Mouse (Mus musculus) fibroblast of lung, adult 2 months (primary cell): Measurements from ENCODE around the gene Olfr1097.

Source experiments
- DNase-seq: peaks from one replicate; pipeline ENCODE4 v3.0.0-alpha.2; 2011; ENCODE audit warnings: low read depth

The Olfr1097 gene

DNA sequence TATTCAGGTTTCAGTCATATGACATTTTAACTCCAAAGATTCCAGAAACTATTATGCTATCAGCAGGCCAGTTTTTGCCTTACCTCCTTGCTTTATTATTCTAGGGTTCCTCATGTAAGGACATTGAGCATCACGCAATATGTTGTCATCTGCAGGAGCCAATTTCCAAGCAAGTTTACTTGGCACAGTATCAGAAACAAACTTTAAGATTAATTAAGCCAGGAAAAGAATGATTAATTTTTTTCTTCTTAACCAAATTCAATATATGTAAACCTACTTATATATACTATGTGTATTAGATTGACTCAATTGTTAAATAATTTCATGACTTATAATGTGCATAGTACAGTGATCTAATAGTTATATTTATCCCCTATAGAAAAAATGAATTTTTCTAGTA is at the start of gene Olfr1097:
Gene Olfr1097 (minus strand): TSS at position 101 of the 400 bp plus-strand sequence.
- DNase-seq = no peak

DNA sequence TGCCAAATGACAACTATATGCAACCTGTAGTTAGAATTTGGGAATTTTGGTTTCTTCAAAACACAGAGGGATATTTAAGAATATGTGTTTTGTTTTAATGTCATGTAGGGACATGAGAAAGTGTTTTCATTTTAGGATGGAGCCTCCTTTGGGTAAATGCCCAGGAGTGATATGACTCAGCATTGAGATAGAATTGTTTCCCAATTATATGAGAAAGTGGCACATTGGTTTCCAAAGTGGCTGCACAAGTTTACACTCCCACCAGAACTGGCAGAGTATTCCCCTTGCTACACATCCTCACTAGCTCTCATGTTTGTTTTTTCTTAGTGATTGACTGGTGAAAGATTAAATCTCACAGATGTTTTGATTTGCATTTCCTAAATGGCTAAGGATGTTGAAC is 34.5 kb upstream of the Olfr1097 start:
- no peak for DNase-seq

DNA sequence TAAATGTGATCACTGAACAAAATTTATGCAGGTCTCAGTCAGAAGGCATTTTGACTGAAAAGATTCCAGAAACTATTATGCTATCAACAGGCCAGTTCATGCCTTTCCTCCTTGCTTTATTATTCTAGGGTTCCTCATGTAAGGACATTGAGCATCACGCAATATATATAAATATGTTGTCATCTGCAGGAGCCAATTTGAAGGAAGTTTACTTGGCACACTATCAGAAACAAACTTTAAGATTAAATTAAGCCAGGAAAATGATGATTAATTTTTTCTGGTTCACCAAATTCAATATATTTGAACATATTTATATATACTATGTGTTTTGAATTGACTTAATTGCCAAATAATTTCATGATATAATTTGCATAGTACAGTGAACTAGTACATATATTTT is 32.4 kb upstream of the Olfr1097 start, which contains the start of gene Olfr1098:
Gene Olfr1098 (minus strand): TSS at position 101 of the 400 bp plus-strand sequence.
- DNase-seq = no peak

DNA sequence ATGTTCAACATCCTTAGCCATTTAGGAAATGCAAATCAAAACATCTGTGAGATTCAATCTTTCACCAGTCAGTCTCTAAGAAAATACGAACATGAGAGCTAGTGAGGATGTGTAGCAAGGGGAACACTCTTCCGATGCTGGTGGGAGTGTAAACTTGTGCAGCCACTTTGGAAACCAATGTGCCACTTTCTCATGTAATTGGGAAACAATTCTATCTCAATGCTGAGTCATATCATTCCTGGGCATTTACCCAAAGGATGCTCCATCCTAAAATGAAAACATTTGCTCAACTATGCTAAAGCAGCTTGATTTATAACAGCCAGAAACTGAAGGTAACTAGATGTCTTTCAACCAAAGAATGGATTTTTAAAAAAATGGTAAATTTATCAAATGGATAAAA is 13.6 kb upstream of the Olfr1097 start:
- DNase-seq = no peak

DNA sequence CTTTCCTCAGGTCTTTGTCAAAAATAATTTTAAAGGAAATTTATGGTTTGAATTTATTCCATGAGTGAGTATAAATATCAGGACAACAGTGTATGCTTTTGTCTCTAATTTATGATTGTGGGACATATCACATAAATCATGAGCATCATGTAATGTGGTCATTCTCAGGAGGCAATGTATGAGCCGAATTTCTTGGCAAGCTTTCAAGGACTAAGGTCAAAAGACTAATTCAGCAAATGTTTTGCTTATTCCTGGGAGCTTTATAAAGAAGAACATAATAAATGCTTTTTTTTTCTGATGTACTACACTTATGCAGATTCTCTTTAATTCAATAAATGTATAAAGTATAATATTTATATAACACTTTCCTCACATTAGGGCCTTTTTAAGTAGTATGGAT is 17.3 kb downstream of the Olfr1097 start, which contains the start of gene Gm13723:
Gene Gm13723 (minus strand): TSS at position 101 of the 400 bp plus-strand sequence.
- DNase-seq = no peak

DNA sequence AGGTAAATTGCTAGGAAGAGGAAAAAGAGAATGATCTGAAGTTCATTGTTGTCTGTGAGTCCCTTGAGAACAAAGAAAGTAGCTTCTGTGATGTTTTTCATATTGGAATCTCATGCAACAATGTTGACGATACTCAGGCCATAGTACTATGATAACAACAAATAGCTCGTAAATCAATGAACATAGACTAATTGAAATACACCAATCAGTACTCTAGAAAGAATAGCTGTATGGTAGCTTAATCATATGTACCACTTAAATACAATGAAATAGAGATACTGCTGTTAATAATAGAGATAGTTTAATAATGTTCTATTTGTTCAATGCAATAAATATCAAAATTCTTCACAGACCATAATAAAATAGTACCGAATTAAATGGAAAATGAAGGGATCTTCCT is 40.4 kb downstream of the Olfr1097 start, which contains the start of gene Olfr1095:
Gene Olfr1095 (minus strand): TSS at position 101 of the 400 bp plus-strand sequence.
- no peak for DNase-seq
